Mouse (Mus musculus) liver, embryonic 16.5 days (tissue): ENCODE measurements around the gene Pim3. TPM values are rescaled to one million over a fixed set of nuclear protein-coding genes. Genes with fewer than 3 reads are reported as not detected.

ENCODE experiments used
- ATAC-seq: fragments of 200-750 bp; cut with Nextera tagmentation; 2 replicates; pipeline ENCODE4 v1.8.0; 2017; ENCODE audit warnings: low read depth, mild to moderate bottlenecking, moderate number of reproducible peaks, moderate library complexity
- H3K27ac ChIP-seq: fragments of 300-500 bp; sonication (generic); 2 replicates; pipeline ENCODE4 v1.5.1; 2014; ENCODE audit warnings: mild to moderate bottlenecking, low read length
- H3K27me3 ChIP-seq: fragments of 300-500 bp; sonication (generic); 2 replicates; pipeline ENCODE4 v1.6.1; 2014; ENCODE audit warnings: low read depth, low read length, mixed read lengths; ENCODE audit not compliant: control insufficient read depth, insufficient read depth
- H3K36me3 ChIP-seq: fragments of 300-500 bp; sonication (generic); 2 replicates; pipeline ENCODE4 v1.6.1; 2014; ENCODE audit warnings: mild to moderate bottlenecking; ENCODE audit not compliant: control insufficient read depth, insufficient read depth
- H3K4me1 ChIP-seq: fragments of 300-500 bp; sonication (generic); 2 replicates; pipeline ENCODE4 v1.6.1; 2014; ENCODE audit warnings: low read depth, low read length, mixed read lengths; ENCODE audit not compliant: control insufficient read depth
- H3K4me2 ChIP-seq: fragments of 300-500 bp; sonication (generic); 2 replicates; pipeline ENCODE4 v1.6.1; 2014; ENCODE audit warnings: low read depth, low read length, mixed read lengths
- H3K4me3 ChIP-seq: fragments of 300-500 bp; sonication (generic); 2 replicates; pipeline ENCODE4 v1.5.1; 2014; ENCODE audit warnings: low read depth, mild to moderate bottlenecking, low read length
- H3K9ac ChIP-seq: fragments of 300-500 bp; sonication (generic); 2 replicates; pipeline ENCODE4 v1.6.1; 2014; ENCODE audit warnings: low read depth, low read length
- H3K9me3 ChIP-seq: fragments of 300-500 bp; sonication (generic); replicated peaks from 2 replicates; pipeline ENCODE4 v1.6.1; 2016; ENCODE audit warnings: low read length; ENCODE audit not compliant: control insufficient read depth
- WGBS: fragments of 180-500 bp; shearing (Covaris S2); extraction: QIAGEN DNeasy Blood & Tissue Kit; methylation state at CpG from one replicate; pipeline ENCODE4 v1.1.7; 2014; ENCODE audit not compliant: insufficient replicate concordance; 5-methylcytosine and 5-hydroxymethylcytosine counted together
- polyA plus RNA-seq: library from polyadenylated mRNA; unstranded; fragments of >200 nt; fragmentation: Nextera tagmentation; extraction: Ambion mirVana; gene quantifications from 2 replicates; pipeline ENCODE4 v1.2.1, GENCODE M21; 2015

The Pim3 gene
- polyA plus RNA-seq, 1 experiment from 2014 or later = 33.8 TPM

GRCm38 (mm10) chr15:88822513-88822912, 39.5 kb upstream of the Pim3 start:
- Histone ChIP-seq H3K4me1 (peaks cover 16% of the 10 kb centered on the region), H3K4me3 (no peak overlapping the region), H3K9me3 (no peaks in the 10 kb centered on the region), H3K36me3 (peaks cover 9% of the 10 kb centered on the region), H3K9ac (no peak overlapping the region), H3K27ac (no peak overlapping the region), H3K4me2 (no peak overlapping the region), H3K27me3 (no peaks in the 10 kb centered on the region)
- no peak for ATAC-seq
- WGBS = 86% methylated on average over 7 of the region's 7 CpGs

GRCm38 (mm10) chr15:88823376-88823775, 38.6 kb upstream of the Pim3 start:
- ATAC-seq = no peak
- Histone ChIP-seq H3K27me3 (no peaks in the 10 kb centered on the region), H3K4me3 (no peak overlapping the region), H3K9me3 (no peaks in the 10 kb centered on the region), H3K4me1 (peaks cover 16% of the 10 kb centered on the region), H3K27ac (no peak overlapping the region), H3K9ac (no peak overlapping the region), H3K4me2 (no peak overlapping the region), H3K36me3 (peaks cover 9% of the 10 kb centered on the region)
- WGBS = 64% methylated on average over 5 of the region's 5 CpGs

- no peak overlapping the region for H3K4me2 ChIP-seq
- H3K27me3 ChIP-seq = no peaks in the 10 kb centered on the region
- no peaks in the 10 kb centered on the region for H3K9me3 ChIP-seq
- H3K4me1 ChIP-seq = peaks cover 3% of the 10 kb centered on the region
- peaks cover 9% of the 10 kb centered on the region for H3K36me3 ChIP-seq
- ATAC-seq = no peak
- H3K9ac ChIP-seq = no peak overlapping the region
- 77% methylated on average over 6 of the region's 6 CpGs for WGBS
- H3K4me3 ChIP-seq = no peak overlapping the region
- H3K27ac ChIP-seq = no peak overlapping the region
Measured at GRCm38 (mm10) chr15:88827466-88827865, 34.5 kb upstream of the Pim3 start.

GRCm38 (mm10) chr15:88827991-88828799, 33.8 kb upstream of the Pim3 start:
- peaks cover 3% of the 10 kb centered on the region for H3K4me1 ChIP-seq
- 27% methylated on average over 9 of the region's 9 CpGs for WGBS
- H3K9ac ChIP-seq = no peak overlapping the region
- H3K4me2 ChIP-seq = no peak overlapping the region
- H3K9me3 ChIP-seq = no peaks in the 10 kb centered on the region
- H3K27me3 ChIP-seq = no peaks in the 10 kb centered on the region
- no peak overlapping the region for H3K27ac ChIP-seq
- no peak overlapping the region for H3K4me3 ChIP-seq
- peak; percentile 30; the same call in 1 of the 2 replicates for ATAC-seq
- peaks cover 9% of the 10 kb centered on the region for H3K36me3 ChIP-seq

GRCm38 (mm10) chr15:88828800-88829705, 32.9 kb upstream of the Pim3 start:
- Histone ChIP-seq H3K36me3 (peaks cover 3% of the 10 kb centered on the region), H3K27me3 (no peaks in the 10 kb centered on the region), H3K9ac (no peak overlapping the region), H3K9me3 (no peaks in the 10 kb centered on the region), H3K4me1 (peaks cover 3% of the 10 kb centered on the region), H3K27ac (no peak overlapping the region), H3K4me3 (no peak overlapping the region), H3K4me2 (no peak overlapping the region)
- WGBS = 48% methylated on average over 17 of the region's 17 CpGs
- ATAC-seq = peak; percentile 72

GRCm38 (mm10) chr15:88829791-88830440, 32.1 kb upstream of the Pim3 start:
- Histone ChIP-seq H3K36me3 (no peaks in the 10 kb centered on the region), H3K9me3 (no peaks in the 10 kb centered on the region), H3K27ac (no peak overlapping the region), H3K27me3 (no peaks in the 10 kb centered on the region), H3K4me1 (peaks cover 3% of the 10 kb centered on the region), H3K9ac (no peak overlapping the region), H3K4me2 (no peak overlapping the region), H3K4me3 (no peak overlapping the region)
- WGBS = 58% methylated on average over 6 of the region's 6 CpGs
- ATAC-seq = no peak

GRCm38 (mm10) chr15:88830696-88831095, 31.3 kb upstream of the Pim3 start:
- no peak overlapping the region for H3K4me3 ChIP-seq
- ATAC-seq = no peak
- H3K9ac ChIP-seq = no peak overlapping the region
- H3K36me3 ChIP-seq = no peaks in the 10 kb centered on the region
- no peak overlapping the region for H3K4me2 ChIP-seq
- no peak overlapping the region for H3K27ac ChIP-seq
- peaks cover 3% of the 10 kb centered on the region for H3K4me1 ChIP-seq
- H3K27me3 ChIP-seq = no peaks in the 10 kb centered on the region
- H3K9me3 ChIP-seq = no peaks in the 10 kb centered on the region
- 61% methylated on average over 5 of the region's 5 CpGs for WGBS

- peak; percentile 46 for ATAC-seq
- Histone ChIP-seq H3K36me3 (no peaks in the 10 kb centered on the region), H3K4me3 (no peak overlapping the region), H3K9me3 (no peaks in the 10 kb centered on the region), H3K9ac (no peak overlapping the region), H3K27me3 (no peaks in the 10 kb centered on the region), H3K4me2 (no peak overlapping the region), H3K27ac (peak overlapping the region; percentile 25; the same call in 1 of the 2 replicates), H3K4me1 (peaks cover 3% of the 10 kb centered on the region)
- WGBS = 51% methylated on average over 5 of the region's 5 CpGs
Measured at GRCm38 (mm10) chr15:88831482-88831881, 30.5 kb upstream of the Pim3 start.
